8 mouse cellular contexts compared by ENCODE assay signal in genomic region chr1:159670629-159671150, GRCm38 (mm10).
DNase-seq lines count a peak whose midpoint lies in the region; ATAC-seq lines count a peak whose summit lies in the region.

No protein-coding gene starts in this region.

- H3K4me1 ChIP-seq in hindbrain, embryonic 12.5 days, result peaks cover 15% of the 10 kb centered on the region
- H3K4me1 ChIP-seq in neural tube, embryonic 11.5 days (ENCODE audit: control insufficient read depth, insufficient read depth, low read length), result no peaks in the 10 kb centered on the region

- peak overlapping the region; percentile 37 for H3K4me2 ChIP-seq in hindbrain, embryonic 12.5 days (replicated peaks)
- H3K4me2 ChIP-seq in neural tube, embryonic 11.5 days (ENCODE audit: low read depth), result no peak overlapping the region

- H3K27me3 ChIP-seq in hindbrain, embryonic 12.5 days, result no peaks in the 10 kb centered on the region
- H3K27me3 ChIP-seq in neural tube, embryonic 11.5 days (ENCODE audit: control insufficient read depth, insufficient read depth, low read length), result no peaks in the 10 kb centered on the region

- DNase-seq in adrenal gland, adult 18-20 months (ENCODE audit: low spot score in 2 of 2), result peak; percentile 30 to 50
- DNase-seq in cerebellum, adult 18-20 months, result peak; percentile 42 to 54
- peak; percentile 28 to 50 for DNase-seq in frontal cortex, postnatal 25 days (ENCODE audit: low spot score in 2 of 2)
- DNase-seq in left cerebral cortex, adult 8-10 months (ENCODE audit: low spot score in 2 of 2), result peak; percentile 27 to 67
- DNase-seq in neural tube, embryonic 11.5 days (ENCODE audit: low spot score), result peak; percentile 67
- DNase-seq in thymus, postnatal 4 days, result no peak
- DNase-seq in urinary bladder, postnatal 25 days (ENCODE audit: low spot score), result no peak

- no peak overlapping the region for H3K4me3 ChIP-seq in hindbrain, embryonic 12.5 days
- H3K4me3 ChIP-seq in neural tube, embryonic 11.5 days (ENCODE audit: low read depth, low read length), result no peak overlapping the region

- H3K9ac ChIP-seq in hindbrain, embryonic 12.5 days, result no peak overlapping the region
- no peak overlapping the region for H3K9ac ChIP-seq in neural tube, embryonic 11.5 days (ENCODE audit: low read length)

- peak; percentile 90 for ATAC-seq in hindbrain, embryonic 12.5 days (ENCODE audit: low FRiP score)
- peak; percentile 88 for ATAC-seq in neural tube, embryonic 11.5 days (ENCODE audit: insufficient read depth, low FRiP score, low TSS enrichment)

- H3K9me3 ChIP-seq in hindbrain, embryonic 12.5 days (replicated peaks), result no peaks in the 10 kb centered on the region
- H3K9me3 ChIP-seq in neural tube, embryonic 11.5 days (ENCODE audit: control insufficient read depth, low read length), result no peaks in the 10 kb centered on the region

- H3K36me3 ChIP-seq in hindbrain, embryonic 12.5 days, result no peaks in the 10 kb centered on the region
- no peaks in the 10 kb centered on the region for H3K36me3 ChIP-seq in neural tube, embryonic 11.5 days (ENCODE audit: control insufficient read depth, insufficient read depth, low read length)

- H3K27ac ChIP-seq in hindbrain, embryonic 12.5 days, result peak overlapping the region; percentile 46
- no peak overlapping the region for H3K27ac ChIP-seq in neural tube, embryonic 11.5 days (ENCODE audit: low read depth, low read length)

- WGBS in hindbrain, embryonic 12.5 days, result 16% methylated on average over 16 of the region's 16 CpGs
- 28% methylated on average over 16 of the region's 16 CpGs for whole genome bisulfite sequencing in neural tube, embryonic 11.5 days

Comparison
In these comparisons a context has a peak if more than half of its experiments do, and no peak if none do; other contexts are left out.
1. DNase-seq: peak in adrenal gland, adult 18-20 months (2 of 2), cerebellum, adult 18-20 months (2 of 2), frontal cortex, postnatal 25 days (2 of 2), left cerebral cortex, adult 8-10 months (2 of 2) and neural tube, embryonic 11.5 days (single experiment); none in thymus, postnatal 4 days (single experiment) and urinary bladder, postnatal 25 days (single experiment).